In the genomic region with DNA sequence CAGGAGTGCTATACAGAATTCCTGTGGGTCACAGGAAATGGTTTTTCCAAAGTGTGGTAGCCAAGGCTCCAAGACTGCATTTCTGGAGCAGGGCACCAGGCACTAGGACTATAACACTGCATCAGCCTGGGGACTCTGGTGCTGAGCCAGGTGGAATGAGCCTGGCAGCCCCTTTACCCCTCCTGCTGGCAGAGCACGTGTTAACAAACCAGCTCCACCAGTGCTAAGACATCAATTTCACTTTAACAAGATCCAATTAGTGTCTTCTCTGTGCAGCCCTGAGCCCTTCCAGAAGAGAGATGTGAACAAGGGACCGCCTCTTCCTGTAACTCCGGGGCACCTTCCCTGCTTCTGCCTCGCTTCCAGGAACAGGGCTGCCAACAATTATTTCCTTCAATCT, we compare ENCODE assay signal across 27 mouse cellular contexts. TPM values are rescaled to one million over a fixed set of nuclear protein-coding genes. Genes with fewer than 3 reads are reported as not detected.
"Had no signal": no experiment of that assay in that cellular context is flagged by ENCODE, and none has a peak within 500 bp of the region (broad histone marks: within the 10 kb centered on the region; RNA-seq: fewer than 3 reads in every experiment).

No protein-coding gene starts in this region.

- H3K4me3 ChIP-seq: kidney, embryonic 15.5 days; limb, embryonic 12.5 days; limb, embryonic 15.5 days; megakaryocyte, embryonic 14.5 days; midbrain, embryonic 10.5 days; midbrain, embryonic 13.5 days; myocyte; neural tube, embryonic 13.5 days had no signal

- H3K9me3 ChIP-seq: kidney, embryonic 15.5 days; limb, embryonic 12.5 days; limb, embryonic 15.5 days; midbrain, embryonic 10.5 days; midbrain, embryonic 13.5 days; neural tube, embryonic 13.5 days had no signal

- H3K9ac ChIP-seq: kidney, embryonic 15.5 days; limb, embryonic 12.5 days; limb, embryonic 15.5 days; liver, embryonic 14.5 days; liver, postnatal 0 days; lung, embryonic 14.5 days; midbrain, embryonic 13.5 days; neural tube, embryonic 13.5 days had no signal

- ATAC-seq: liver, postnatal 0 days; lung, postnatal 0 days; midbrain, embryonic 13.5 days; midbrain, embryonic 16.5 days had no signal

- H3K36me3 ChIP-seq: kidney, embryonic 15.5 days; limb, embryonic 12.5 days; limb, embryonic 15.5 days; midbrain, embryonic 10.5 days; midbrain, embryonic 13.5 days; neural tube, embryonic 13.5 days had no signal

- DNase-seq: kidney, adult 8-10 months; kidney, postnatal 10 days; kidney, postnatal 36 days; left cerebral cortex, postnatal 4 days; liver, postnatal 0 days; lung, embryonic 14.5 days; lung, postnatal 36 days; retina, postnatal 1 day; right cerebral cortex, postnatal 25 days; spleen, adult 18-20 months; thymus, postnatal 36 days had no signal

- H3K4me1 ChIP-seq: limb, embryonic 15.5 days; megakaryocyte, embryonic 14.5 days had no signal

- H3K27ac ChIP-seq: kidney, embryonic 15.5 days; limb, embryonic 12.5 days; limb, embryonic 15.5 days; liver, embryonic 14.5 days; midbrain, embryonic 10.5 days; midbrain, embryonic 13.5 days; neural tube, embryonic 13.5 days had no signal

- H3K27me3 ChIP-seq: kidney, embryonic 15.5 days; limb, embryonic 15.5 days; midbrain, embryonic 13.5 days; neural tube, embryonic 13.5 days had no signal

- H3K4me2 ChIP-seq: kidney, embryonic 15.5 days; limb, embryonic 12.5 days; limb, embryonic 15.5 days; liver, embryonic 11.5 days; lung, embryonic 14.5 days; midbrain, embryonic 13.5 days; neural tube, embryonic 13.5 days had no signal

RNA-seq across cellular contexts. Expression of gene Fam181a, which starts 23.5 kb away (rescaled TPM):
- total RNA-seq: monocyte, adult 5-6 weeks; neutrophil, adult 5-6 weeks had no signal
- polyA plus RNA-seq: kidney, embryonic 15.5 days; limb, embryonic 15.5 days; liver, embryonic 11.5 days; liver, embryonic 14.5 days; liver, postnatal 0 days; myocyte; thymus, postnatal 0 days; urinary bladder, adult 2 months had no signal

RNA-seq across cellular contexts. Expression of gene Prima1, which starts 45.3 kb away (rescaled TPM):
- total RNA-seq: monocyte, adult 5-6 weeks; neutrophil, adult 5-6 weeks had no signal
- polyA plus RNA-seq: limb, embryonic 12.5 days; liver, embryonic 14.5 days; liver, postnatal 0 days; lung, embryonic 14.5 days; myocyte; thymus, postnatal 0 days had no signal
